Mouse (Mus musculus) midbrain, embryonic 15.5 days (tissue): Measurements from ENCODE around the gene Aurka. TPM values are rescaled to one million over a fixed set of nuclear protein-coding genes. Genes with fewer than 3 reads are reported as not detected.

Experiments
- polyA plus RNA-seq: library from polyadenylated mRNA; unstranded; fragments of >200 nt; fragmentation: Nextera tagmentation; extraction: Ambion mirVana; gene quantifications from 2 replicates; pipeline ENCODE4 v1.2.1, GENCODE M21; 2015

The Aurka gene
- polyA plus RNA-seq, 1 experiment from 2014 or later, result 15.4 TPM

Other genes starting within 250 kb of the Aurka start
- gene Mc3r, start 122.0 kb downstream of the Aurka start, polyA plus RNA-seq, result 0.39 and 0.70 TPM in 2 replicates
- 19.9 and 22.4 TPM in 2 replicates for gene Fam210b, start 25.0 kb downstream of the Aurka start, polyA plus RNA-seq
- gene Cstf1, start 146 bp upstream of the Aurka start, polyA plus RNA-seq, result 25.1 and 30.4 TPM in 2 replicates
- gene Cass4, start 23.3 kb upstream of the Aurka start, polyA plus RNA-seq, result 0.12 and 0.27 TPM in 2 replicates
- gene Rtf2, start 70.0 kb upstream of the Aurka start, polyA plus RNA-seq, result 96.7 and 98.0 TPM in 2 replicates
- 2.0 and 2.3 TPM in 2 replicates for gene Gcnt7, start 88.1 kb upstream of the Aurka start, polyA plus RNA-seq
- gene Fam209, start 102.0 kb upstream of the Aurka start, polyA plus RNA-seq, result 0.52 TPM in 1 of 2 replicates, not detected in the other
- 0.34 and 0.79 TPM in 2 replicates for gene Tfap2c, start 179.1 kb upstream of the Aurka start, polyA plus RNA-seq